Mouse (Mus musculus) liver, adult 2 months (tissue): Measurements from ENCODE around the gene Nppb. TPM values are rescaled to one million over a fixed set of nuclear protein-coding genes. Genes with fewer than 3 reads are reported as not detected.
A peak's percentile ranks its signal among the peaks of the same experiment; 100 is the strongest.

Source experiments
- DNase-seq: peaks from one replicate; pipeline ENCODE4 v3.0.0-alpha.2; 2011; ENCODE audit warnings: low read depth, low spot score; ENCODE audit errors: extremely low read depth
- H3K27ac ChIP-seq: fragments of 200-500 bp; replicated peaks from 2 replicates; pipeline ENCODE4 v1.5.1; 2012; ENCODE audit warnings: low read depth, mild to moderate bottlenecking, control low read depth, inconsistent platforms, low read length; ENCODE audit not compliant: insufficient read depth
- H3K27me3 ChIP-seq: fragments of 200-500 bp; 2 replicates; pipeline ENCODE4 v1.6.1; 2012; ENCODE audit warnings: mild to moderate bottlenecking, moderate library complexity, low read length, inconsistent platforms; ENCODE audit not compliant: control insufficient read depth, insufficient read depth
- H3K36me3 ChIP-seq: fragments of 200-500 bp; 2 replicates; pipeline ENCODE4 v1.6.1; 2012; ENCODE audit warnings: low read length, inconsistent platforms; ENCODE audit not compliant: control insufficient read depth, insufficient read depth
- H3K4me1 ChIP-seq: fragments of 200-500 bp; 2 replicates; pipeline ENCODE4 v1.6.1; 2011; ENCODE audit warnings: low read length; ENCODE audit not compliant: control insufficient read depth, insufficient read depth
- H3K4me3 ChIP-seq: fragments of 200-500 bp; 2 replicates; pipeline ENCODE4 v1.5.1; 2011; ENCODE audit warnings: low read depth, mild to moderate bottlenecking, control low read depth, low read length, moderate library complexity; ENCODE audit not compliant: insufficient read depth
- H3K79me2 ChIP-seq: fragments of 200-500 bp; 2 replicates; pipeline ENCODE4 v1.6.1; 2012; ENCODE audit warnings: inconsistent platforms, mild to moderate bottlenecking, low read length, moderate library complexity; ENCODE audit not compliant: control insufficient read depth, insufficient read depth
- H3K9ac ChIP-seq: fragments of 200-500 bp; 2 replicates; pipeline ENCODE4 v1.6.1; 2012; ENCODE audit warnings: low read depth, mild to moderate bottlenecking, control low read depth, inconsistent platforms, low read length
- CTCF ChIP-seq: fragments of 200-500 bp; IDR thresholded peaks from 2 replicates; pipeline ENCODE4 v1.5.1; 2011; ENCODE audit warnings: low read depth, low read length, control low read depth
- POLR2A ChIP-seq: fragments of 200-500 bp; IDR thresholded peaks from 2 replicates; pipeline ENCODE4 v1.6.1; 2011; ENCODE audit warnings: low read length, control low read depth; ENCODE audit not compliant: insufficient read depth; ENCODE audit errors: extremely low read depth
- WGBS: fragments of 180-500 bp; shearing (Covaris S2); methylation state at CpG from one replicate; pipeline ENCODE4 v1.1.7; 2018; 5-methylcytosine and 5-hydroxymethylcytosine counted together
- polyA plus RNA-seq: library from polyadenylated mRNA; depleted of rRNA; stranded (reverse); fragments of >200 nt; gene quantifications from 2 replicates; pipeline ENCODE4 v1.2.3, GENCODE M21; 2012
- total RNA-seq: library from RNA; depleted of rRNA; stranded (reverse); fragments of >200 nt; gene quantifications from 2 replicates; pipeline ENCODE4 v1.2.3, GENCODE M21; 2014

The Nppb gene
- total and polyA plus RNA-seq, 2 experiments: not detected

GRCm38 (mm10) chr4:147938148-147939096 is 47.2 kb upstream of the Nppb start:
- DNase-seq: peak; percentile 54
- no peak for TF ChIP-seq CTCF
- TF ChIP-seq POLR2A: no peak
- H3K27ac ChIP-seq: peak overlapping the region; percentile 79
- 51% methylated on average over 14 of the region's 14 CpGs for WGBS
- no peak overlapping the region for H3K4me3 ChIP-seq
- peaks cover 23% of the 10 kb centered on the region for H3K79me2 ChIP-seq
- no peaks in the 10 kb centered on the region for H3K27me3 ChIP-seq
- H3K36me3 ChIP-seq: no peaks in the 10 kb centered on the region
- H3K4me1 ChIP-seq: peaks cover 34% of the 10 kb centered on the region
- H3K9ac ChIP-seq: no peak overlapping the region

DNA sequence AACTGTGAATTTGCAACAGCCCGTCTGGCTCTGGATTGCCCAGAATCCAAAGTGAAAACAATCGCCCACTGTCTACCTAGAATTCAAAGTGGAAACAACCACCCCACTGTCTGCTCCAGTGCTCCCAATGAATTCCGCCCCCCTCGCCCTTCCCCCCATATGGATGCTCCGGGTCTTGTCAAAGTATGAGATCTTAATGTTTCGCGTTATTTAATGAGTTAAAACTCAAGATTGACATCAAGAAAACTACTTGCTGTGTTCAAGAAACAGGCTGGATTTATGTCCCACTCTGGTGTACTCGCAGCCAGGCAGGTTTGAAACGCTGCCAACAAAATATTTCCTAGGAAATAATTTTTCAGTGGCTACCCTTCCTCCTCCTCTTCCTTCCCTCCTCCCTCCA is 45.5 kb upstream of the Nppb start:
- Histone ChIP-seq H3K36me3 (peaks cover 1% of the 10 kb centered on the region; the same call in 1 of the 2 replicates), H3K4me1 (peaks cover 28% of the 10 kb centered on the region), H3K27me3 (no peaks in the 10 kb centered on the region), H3K79me2 (peaks cover 24% of the 10 kb centered on the region), H3K9ac (no peak overlapping the region), H3K4me3 (no peak overlapping the region), H3K27ac (no peak overlapping the region; the same call in 1 of the 2 replicates)
- 43% methylated on average over 9 of the region's 9 CpGs for WGBS
- DNase-seq: no peak
- no peak for TF ChIP-seq POLR2A
- no peak for TF ChIP-seq CTCF

DNA sequence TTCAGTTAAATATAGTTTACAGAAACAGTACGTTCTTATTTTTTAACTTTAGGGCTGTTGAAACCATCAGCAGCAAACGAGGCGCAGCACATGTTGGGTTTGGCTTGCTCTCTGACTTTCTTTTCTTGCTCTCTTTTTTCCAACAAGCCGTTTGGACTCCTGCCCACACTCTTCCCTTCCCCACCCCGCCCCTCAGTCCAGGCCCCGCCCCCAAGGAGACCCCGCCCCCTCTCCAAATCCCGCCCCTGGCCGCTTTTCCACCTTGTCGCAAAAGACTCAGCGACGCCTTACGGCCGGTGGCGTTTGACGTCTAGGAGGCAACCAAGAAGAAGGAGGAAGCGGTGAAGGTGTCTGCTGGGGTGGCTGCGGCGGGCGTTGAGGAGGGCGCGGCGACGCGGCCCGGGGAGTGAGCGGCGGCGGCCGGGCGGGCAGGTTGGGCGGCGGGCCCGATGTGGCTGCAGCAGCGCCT is 45.0 kb upstream of the Nppb start, which contains the start of gene 2510039O18Rik:
TSS of gene 2510039O18Rik (plus strand) at position 320 of the 469 bp plus-strand sequence.
- Histone ChIP-seq H3K27me3 (no peaks in the 10 kb centered on the region), H3K4me3 (peak within 1 kb of the TSS; percentile 75), H3K4me1 (peaks cover 26% of the 10 kb centered on the region), H3K79me2 (peaks cover 24% of the 10 kb centered on the region), H3K9ac (peak within 1 kb of the TSS; percentile 87), H3K36me3 (peaks cover 6% of the 10 kb centered on the region; the same call in 1 of the 2 replicates), H3K27ac (peak within 1 kb of the TSS; percentile 34; the same call in 1 of the 2 replicates)
- TF ChIP-seq CTCF: no peak
- peak; percentile 67; the same call in 1 of the 2 replicates for TF ChIP-seq POLR2A
- WGBS: 1% methylated on average over 34 of the region's 35 CpGs
- DNase-seq: peak; percentile 82

DNA sequence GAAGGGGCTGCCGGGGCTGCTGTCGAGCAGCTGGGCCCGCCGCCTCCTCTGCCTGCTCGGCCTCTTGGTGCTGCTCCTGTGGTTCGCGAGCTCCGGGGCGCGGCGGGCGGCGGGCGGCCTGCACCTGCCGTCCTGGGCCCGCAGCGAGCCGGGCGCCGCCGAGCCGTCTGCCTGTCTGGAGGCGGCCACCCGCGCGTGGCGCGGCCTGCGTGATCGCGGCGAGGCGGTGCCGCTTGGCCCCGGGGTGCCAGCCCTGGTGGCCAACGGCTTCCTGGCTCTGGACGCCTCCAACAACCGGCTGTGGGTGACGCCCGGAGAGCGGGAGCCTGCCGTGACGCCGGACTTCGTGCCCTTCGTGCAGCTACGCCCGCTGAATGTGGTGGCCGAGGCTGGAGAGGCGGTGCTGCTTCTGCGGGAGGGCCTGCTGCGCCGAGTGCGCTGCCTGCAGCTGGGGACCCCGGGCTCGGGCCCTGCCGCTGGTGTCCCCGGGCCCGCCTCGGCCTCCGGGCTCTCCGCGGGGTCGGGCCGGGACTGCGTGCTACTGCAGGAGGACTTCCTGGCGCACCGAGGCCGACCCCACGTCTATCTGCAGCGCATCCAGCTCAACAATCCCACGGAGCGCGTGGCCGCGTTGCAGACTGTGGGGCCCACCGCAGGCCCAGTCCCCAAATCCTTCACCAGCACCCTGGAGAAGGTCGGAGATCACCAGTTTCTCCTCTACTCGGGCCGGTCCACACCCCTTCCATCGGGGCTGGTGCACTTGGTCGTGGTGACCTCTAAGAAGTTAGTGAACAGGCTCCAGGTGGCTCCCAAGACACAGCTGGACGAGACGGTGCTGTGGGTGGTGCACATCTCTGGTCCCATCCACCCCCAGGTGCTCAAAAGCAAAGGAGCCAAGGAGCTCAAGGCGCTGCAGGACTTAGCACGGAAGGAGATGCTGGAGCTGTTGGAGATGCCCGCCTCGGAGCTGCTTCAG is 44.3 kb upstream of the Nppb start:
- peaks cover 10% of the 10 kb centered on the region; the same call in 1 of the 2 replicates for H3K36me3 ChIP-seq
- peak; percentile 12 for DNase-seq
- TF ChIP-seq CTCF: no peak
- no peak for TF ChIP-seq POLR2A
- H3K79me2 ChIP-seq: peaks cover 18% of the 10 kb centered on the region
- no peaks in the 10 kb centered on the region for H3K27me3 ChIP-seq
- H3K9ac ChIP-seq: peak overlapping the region; percentile 87
- peak overlapping the region; percentile 75 for H3K4me3 ChIP-seq
- H3K27ac ChIP-seq: peak overlapping the region; percentile 34; the same call in 1 of the 2 replicates
- 6% methylated on average over 85 of the region's 88 CpGs for WGBS
- peaks cover 26% of the 10 kb centered on the region for H3K4me1 ChIP-seq

DNA sequence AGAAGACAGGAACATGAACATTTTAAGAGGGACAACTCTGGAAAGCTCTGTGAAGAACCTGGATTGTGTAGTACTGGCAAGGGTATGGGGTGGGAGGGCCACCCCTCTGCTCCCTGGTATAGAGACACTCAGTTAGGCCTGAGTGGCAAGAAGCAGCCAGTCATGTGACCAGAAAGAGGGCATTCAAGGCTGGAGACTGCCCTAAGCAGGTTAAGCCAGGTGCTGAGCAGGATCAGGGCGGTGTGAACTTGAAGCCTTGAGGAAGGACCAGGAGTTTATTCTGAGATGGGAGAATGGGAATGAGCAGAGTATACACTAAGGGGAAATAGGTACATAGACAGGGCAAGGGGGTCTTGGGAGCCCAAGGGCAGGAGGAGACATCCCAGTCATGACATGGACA is 42.6 kb upstream of the Nppb start:
- Histone ChIP-seq H3K9ac (no peak overlapping the region), H3K27me3 (no peaks in the 10 kb centered on the region), H3K36me3 (peaks cover 11% of the 10 kb centered on the region; the same call in 1 of the 2 replicates), H3K27ac (no peak overlapping the region), H3K79me2 (peaks cover 16% of the 10 kb centered on the region), H3K4me3 (no peak overlapping the region), H3K4me1 (peaks cover 26% of the 10 kb centered on the region)
- DNase-seq: no peak
- WGBS: 93% methylated on average over 1 of the region's 1 CpGs
- TF ChIP-seq CTCF: no peak
- TF ChIP-seq POLR2A: no peak
